Mouse (Mus musculus): ENCODE measurements around the gene Dnah12. TPM values are rescaled to one million over a fixed set of nuclear protein-coding genes. Genes with fewer than 3 reads are reported as not detected.
A peak's percentile ranks its signal among the peaks of the same experiment; 100 is the strongest.

Gene Dnah12
- total and polyA plus RNA-seq, 3 experiments: 0.04 to 0.10 TPM; not detected in 1

DNA sequence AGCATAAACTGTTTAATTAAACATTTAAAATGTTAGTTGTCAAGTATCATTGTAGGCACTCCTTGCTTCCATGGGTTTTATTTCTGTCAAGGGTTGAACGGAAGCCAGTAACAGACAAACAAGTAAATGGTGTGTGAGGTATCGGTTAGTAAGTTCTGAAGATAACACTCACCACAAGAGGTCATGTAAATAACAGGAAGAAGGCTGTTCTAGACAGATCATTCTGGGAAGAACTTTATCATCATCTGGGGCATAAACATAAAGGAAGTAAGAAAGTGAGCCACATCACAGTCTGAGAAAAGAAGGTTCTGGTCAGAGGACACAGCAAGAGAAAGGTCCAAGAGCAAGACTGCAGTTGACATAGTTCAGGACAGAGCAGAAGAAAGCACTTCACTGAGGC, 132.9 kb downstream of the Dnah12 start (continued):
- TF ChIP-seq EP300 (IDR thresholded peaks at IDR 0.05; ENCODE audit: low read depth in 1 of 2, low read length in 2 of 2) (peak; percentile 100), MYC (IDR thresholded peaks at IDR 0.05; ENCODE audit: low read depth, low read length) (peak; percentile 76; the same call in 1 of the 2 replicates), POLR2A (IDR thresholded peaks at IDR 0.05; ENCODE audit: control insufficient read depth in 1 of 2, insufficient read depth in 1 of 2, low read depth in 1 of 2, low read length in 2 of 2, poor library complexity in 1 of 2) (peak in 1 of 2 experiments; percentile 20; a peak in 1 of 4 replicates), JUND (IDR thresholded peaks at IDR 0.05; ENCODE audit: low read depth, low read length) (no peak; the same call in 1 of the 2 replicates), UBTF (IDR thresholded peaks at IDR 0.05; ENCODE audit: borderline replicate concordance, insufficient read depth, low read depth, low read length) (no peak)

DNA sequence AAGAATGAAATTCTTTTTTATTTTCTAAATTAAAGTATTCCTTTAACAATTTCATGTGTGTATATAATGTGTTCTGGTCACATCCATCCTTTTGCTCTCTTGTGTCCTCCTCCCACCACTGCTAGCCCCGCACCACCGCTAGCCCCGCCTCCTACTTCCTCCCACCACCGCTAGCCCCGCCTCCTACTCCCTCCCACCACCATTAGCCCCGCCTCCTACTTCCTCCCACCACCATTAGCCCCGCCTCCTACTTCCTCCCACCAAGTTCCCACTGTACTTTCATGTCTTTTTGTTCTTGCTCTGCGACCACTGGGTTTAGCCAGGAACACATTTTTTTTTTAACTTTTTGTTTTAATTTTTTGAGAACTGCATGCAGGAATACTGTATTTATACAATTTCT, 160.0 kb downstream of the Dnah12 start:
- no peaks in the 10 kb centered on the region for H3K9me3 ChIP-seq (replicated peaks; ENCODE audit: insufficient read depth, low read length)
- peak; percentile 43 for DNase-seq (ENCODE audit: low read depth, low spot score)
- no peaks in the 10 kb centered on the region; a peak in 2 of 4 replicates for H3K27me3 ChIP-seq (ENCODE audit: control insufficient read depth in 1 of 2, insufficient read depth in 2 of 2, low read length in 2 of 2)
- H3K79me2 ChIP-seq (ENCODE audit: control insufficient read depth, insufficient read depth, low read length, poor library complexity): no peaks in the 10 kb centered on the region
- no peak overlapping the region for H3K27ac ChIP-seq (ENCODE audit: control insufficient read depth, low read depth, low read length)
- H3K9ac ChIP-seq (ENCODE audit: control insufficient read depth, low read depth, low read length, poor library complexity, severe bottlenecking): no peak overlapping the region
- no peaks in the 10 kb centered on the region for H3K36me3 ChIP-seq (ENCODE audit: control insufficient read depth in 1 of 2, insufficient read depth in 2 of 2, low read length in 2 of 2)
- no peaks in the 10 kb centered on the region for H3K4me1 ChIP-seq (ENCODE audit: control insufficient read depth in 1 of 2, insufficient read depth in 2 of 2, low read length in 2 of 2)
- TF ChIP-seq E2F4 (IDR thresholded peaks at IDR 0.05; ENCODE audit: borderline replicate concordance, low read depth, low read length): no peak
- no peak for TF ChIP-seq CHD1 (IDR thresholded peaks at IDR 0.05; ENCODE audit: low read depth, low read length)
- H3K4me3 ChIP-seq (ENCODE audit: control insufficient read depth in 1 of 2, insufficient read depth in 1 of 2, low read depth in 2 of 2, low read length in 2 of 2): no peak overlapping the region

DNA sequence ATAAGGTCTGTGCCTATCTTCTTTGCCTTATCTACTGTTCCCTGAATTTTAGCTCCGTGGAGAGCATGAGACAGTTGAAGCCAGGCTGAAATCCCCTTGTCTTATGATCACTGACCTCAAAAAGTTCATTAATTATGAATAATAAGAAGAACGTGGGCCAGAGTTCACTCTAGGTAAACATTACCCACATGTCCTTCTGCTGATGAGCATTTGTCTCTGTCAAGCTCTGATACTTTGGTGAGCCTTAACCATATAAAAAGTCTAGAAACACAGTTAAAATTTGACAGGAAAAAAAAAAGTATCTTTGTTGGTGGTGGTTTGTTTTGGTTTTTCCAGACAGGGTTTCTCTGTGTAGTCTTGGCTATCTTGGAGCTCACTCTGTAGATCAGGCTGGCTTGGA, 161.0 kb downstream of the Dnah12 start:
- Histone ChIP-seq H3K4me3 (ENCODE audit: control insufficient read depth in 1 of 2, insufficient read depth in 1 of 2, low read depth in 2 of 2, low read length in 2 of 2) (no peak overlapping the region), H3K79me2 (ENCODE audit: control insufficient read depth, insufficient read depth, low read length, poor library complexity) (no peaks in the 10 kb centered on the region), H3K9me3 (replicated peaks; ENCODE audit: insufficient read depth, low read length) (no peaks in the 10 kb centered on the region), H3K9ac (ENCODE audit: control insufficient read depth, low read depth, low read length, poor library complexity, severe bottlenecking) (no peak overlapping the region), H3K36me3 (ENCODE audit: control insufficient read depth in 1 of 2, insufficient read depth in 2 of 2, low read length in 2 of 2) (no peaks in the 10 kb centered on the region), H3K27ac (ENCODE audit: control insufficient read depth, low read depth, low read length) (no peak overlapping the region), H3K4me1 (ENCODE audit: control insufficient read depth in 1 of 2, insufficient read depth in 2 of 2, low read length in 2 of 2) (0 out of 4 replicates have a peak, but pooled peaks cover 0 to 2% of the 10 kb centered on the region in 2 experiments), H3K27me3 (ENCODE audit: control insufficient read depth in 1 of 2, insufficient read depth in 2 of 2, low read length in 2 of 2) (no peaks in the 10 kb centered on the region; a peak in 2 of 4 replicates)
- TF ChIP-seq JUND (IDR thresholded peaks at IDR 0.05; ENCODE audit: low read depth, low read length) (no peak), ZKSCAN1 (IDR thresholded peaks at IDR 0.05; ENCODE audit: low read depth, low read length) (no peak), USF1 (IDR thresholded peaks at IDR 0.05; ENCODE audit: low read depth, low read length) (no peak), MAZ (IDR thresholded peaks at IDR 0.05; ENCODE audit: low read depth, low read length) (no peak), MEF2A (IDR thresholded peaks at IDR 0.05; ENCODE audit: extremely low read depth, insufficient replicate concordance, low read depth, low read length, poor library complexity, severe bottlenecking) (no peak)
- no peak for DNase-seq (ENCODE audit: low read depth, low spot score)

GRCm38 (mm10) chr14:26858364-26858763, 165.3 kb downstream of the Dnah12 start:
- DNase-seq (ENCODE audit: low read depth, low spot score): peak; percentile 13

More at GRCm38 (mm10) chr14:26858364-26858763, 165.3 kb downstream of the Dnah12 start:
- Histone ChIP-seq H3K9me3 (replicated peaks; ENCODE audit: insufficient read depth, low read length) (no peaks in the 10 kb centered on the region), H3K36me3 (ENCODE audit: control insufficient read depth in 1 of 2, insufficient read depth in 2 of 2, low read length in 2 of 2) (no peaks in the 10 kb centered on the region), H3K9ac (ENCODE audit: control insufficient read depth, low read depth, low read length, poor library complexity, severe bottlenecking) (no peak overlapping the region), H3K27me3 (ENCODE audit: control insufficient read depth in 1 of 2, insufficient read depth in 2 of 2, low read length in 2 of 2) (no peaks in the 10 kb centered on the region; a peak in 2 of 4 replicates), H3K4me1 (ENCODE audit: control insufficient read depth in 1 of 2, insufficient read depth in 2 of 2, low read length in 2 of 2) (0 out of 4 replicates have a peak, but pooled peaks cover 0 to 2% of the 10 kb centered on the region in 2 experiments), H3K79me2 (ENCODE audit: control insufficient read depth, insufficient read depth, low read length, poor library complexity) (no peaks in the 10 kb centered on the region), H3K4me3 (ENCODE audit: control insufficient read depth in 1 of 2, insufficient read depth in 1 of 2, low read depth in 2 of 2, low read length in 2 of 2) (no peak overlapping the region), H3K27ac (ENCODE audit: control insufficient read depth, low read depth, low read length) (no peak overlapping the region)
- TF ChIP-seq ZKSCAN1 (IDR thresholded peaks at IDR 0.05; ENCODE audit: low read depth, low read length) (no peak), UBTF (IDR thresholded peaks at IDR 0.05; ENCODE audit: borderline replicate concordance, insufficient read depth, low read depth, low read length) (no peak), POLR2AphosphoS2 (IDR thresholded peaks at IDR 0.05; ENCODE audit: low read length) (no peak), ZC3H11A (IDR thresholded peaks at IDR 0.05; ENCODE audit: low read depth, low read length) (no peak), BHLHE40 (IDR thresholded peaks at IDR 0.05; ENCODE audit: borderline replicate concordance, low read depth, low read length) (no peak), TCF12 (IDR thresholded peaks at IDR 0.05; ENCODE audit: low read depth, low read length) (no peak), MXI1 (IDR thresholded peaks at IDR 0.05; ENCODE audit: low read depth, low read length) (no peak), MAFK (IDR thresholded peaks at IDR 0.05; ENCODE audit: borderline replicate concordance, low read depth, low read length) (no peak), TBP (IDR thresholded peaks at IDR 0.05; ENCODE audit: low read depth, low read length) (no peak)

Data from MEL (cell line).